Mouse (Mus musculus): ENCODE data around the gene Arhgef25. TPM values are rescaled to one million over a fixed set of nuclear protein-coding genes. Genes with fewer than 3 reads are reported as not detected.

Arhgef25 gene
- polyA plus RNA-seq, 1 experiment: 187 TPM

- H3K4me1 ChIP-seq (ENCODE audit: control insufficient read depth, insufficient read depth, low read length): peaks cover 5% of the 10 kb centered on the region
- no peak overlapping the region for H3K27ac ChIP-seq (ENCODE audit: insufficient read depth, low read length)
- no peak for TF ChIP-seq POLR2A (IDR thresholded peaks at IDR 0.05; ENCODE audit: low read depth, low read length)
- no peak for TF ChIP-seq CTCF (IDR thresholded peaks at IDR 0.05; ENCODE audit: borderline replicate concordance, insufficient read depth, low read length)
- H3K4me3 ChIP-seq (ENCODE audit: insufficient read depth, low read length): no peak overlapping the region
These were observed 42.7 kb downstream of the Arhgef25 start for GRCm38 (mm10) chr10:127147135-127147534.

GRCm38 (mm10) chr10:127145303-127145702 lies 44.6 kb downstream of the Arhgef25 start:
- no peak for TF ChIP-seq CTCF (IDR thresholded peaks at IDR 0.05; ENCODE audit: borderline replicate concordance, insufficient read depth, low read length)
- no peak for TF ChIP-seq POLR2A (IDR thresholded peaks at IDR 0.05; ENCODE audit: low read depth, low read length)
- Histone ChIP-seq H3K27ac (ENCODE audit: insufficient read depth, low read length) (no peak overlapping the region), H3K4me1 (ENCODE audit: control insufficient read depth, insufficient read depth, low read length) (peaks cover 3% of the 10 kb centered on the region), H3K4me3 (ENCODE audit: insufficient read depth, low read length) (no peak overlapping the region)

- Histone ChIP-seq H3K4me1 (ENCODE audit: control insufficient read depth, insufficient read depth, low read length) (no peaks in the 10 kb centered on the region), H3K27ac (ENCODE audit: insufficient read depth, low read length) (no peak overlapping the region), H3K4me3 (ENCODE audit: insufficient read depth, low read length) (no peak overlapping the region)
- TF ChIP-seq POLR2A (IDR thresholded peaks at IDR 0.05; ENCODE audit: low read depth, low read length) (no peak), CTCF (IDR thresholded peaks at IDR 0.05; ENCODE audit: borderline replicate concordance, insufficient read depth, low read length) (no peak)
These were observed 45.3 kb downstream of the Arhgef25 start for GRCm38 (mm10) chr10:127144536-127144935.

GRCm38 (mm10) chr10:127143228-127143627 lies 46.7 kb downstream of the Arhgef25 start:
- Histone ChIP-seq H3K4me1 (ENCODE audit: control insufficient read depth, insufficient read depth, low read length) (no peaks in the 10 kb centered on the region), H3K4me3 (ENCODE audit: insufficient read depth, low read length) (no peak overlapping the region), H3K27ac (ENCODE audit: insufficient read depth, low read length) (no peak overlapping the region)
- no peak for TF ChIP-seq POLR2A (IDR thresholded peaks at IDR 0.05; ENCODE audit: low read depth, low read length)
- no peak for TF ChIP-seq CTCF (IDR thresholded peaks at IDR 0.05; ENCODE audit: borderline replicate concordance, insufficient read depth, low read length)

- no peak overlapping the region for H3K4me3 ChIP-seq (ENCODE audit: insufficient read depth, low read length)
- H3K27ac ChIP-seq (ENCODE audit: insufficient read depth, low read length): no peak overlapping the region
- TF ChIP-seq POLR2A (IDR thresholded peaks at IDR 0.05; ENCODE audit: low read depth, low read length) (no peak), CTCF (IDR thresholded peaks at IDR 0.05; ENCODE audit: borderline replicate concordance, insufficient read depth, low read length) (no peak)
- H3K4me1 ChIP-seq (ENCODE audit: control insufficient read depth, insufficient read depth, low read length): no peaks in the 10 kb centered on the region
These were observed 48.4 kb downstream of the Arhgef25 start for GRCm38 (mm10) chr10:127141500-127141899.

- no peaks in the 10 kb centered on the region for H3K4me1 ChIP-seq (ENCODE audit: control insufficient read depth, insufficient read depth, low read length)
- no peak for TF ChIP-seq POLR2A (IDR thresholded peaks at IDR 0.05; ENCODE audit: low read depth, low read length)
- TF ChIP-seq CTCF (IDR thresholded peaks at IDR 0.05; ENCODE audit: borderline replicate concordance, insufficient read depth, low read length): no peak
- H3K27ac ChIP-seq (ENCODE audit: insufficient read depth, low read length): no peak overlapping the region
These were observed 48.9 kb downstream of the Arhgef25 start for GRCm38 (mm10) chr10:127140971-127141370.

GRCm38 (mm10) chr10:127138328-127139141 lies 51.3 kb downstream of the Arhgef25 start:
- TF ChIP-seq CTCF (IDR thresholded peaks at IDR 0.05; ENCODE audit: borderline replicate concordance, insufficient read depth, low read length): no peak
- TF ChIP-seq POLR2A (IDR thresholded peaks at IDR 0.05; ENCODE audit: low read depth, low read length): no peak

More at GRCm38 (mm10) chr10:127140971-127141370, 48.9 kb downstream of the Arhgef25 start:
- H3K4me3 ChIP-seq (ENCODE audit: insufficient read depth, low read length): no peak overlapping the region

GRCm38 (mm10) chr10:127137896-127138295 lies 52.0 kb downstream of the Arhgef25 start:
- H3K4me3 ChIP-seq (ENCODE audit: insufficient read depth, low read length): no peak overlapping the region
- H3K4me1 ChIP-seq (ENCODE audit: control insufficient read depth, insufficient read depth, low read length): no peaks in the 10 kb centered on the region
- TF ChIP-seq CTCF (IDR thresholded peaks at IDR 0.05; ENCODE audit: borderline replicate concordance, insufficient read depth, low read length): no peak
- no peak for TF ChIP-seq POLR2A (IDR thresholded peaks at IDR 0.05; ENCODE audit: low read depth, low read length)
- no peak overlapping the region for H3K27ac ChIP-seq (ENCODE audit: insufficient read depth, low read length)

More at GRCm38 (mm10) chr10:127138328-127139141, 51.3 kb downstream of the Arhgef25 start:
- no peaks in the 10 kb centered on the region for H3K4me1 ChIP-seq (ENCODE audit: control insufficient read depth, insufficient read depth, low read length)
- no peak overlapping the region for H3K4me3 ChIP-seq (ENCODE audit: insufficient read depth, low read length)
- no peak overlapping the region for H3K27ac ChIP-seq (ENCODE audit: insufficient read depth, low read length)

- Histone ChIP-seq H3K4me3 (ENCODE audit: insufficient read depth, low read length) (no peak overlapping the region), H3K4me1 (ENCODE audit: control insufficient read depth, insufficient read depth, low read length) (no peaks in the 10 kb centered on the region), H3K27ac (ENCODE audit: insufficient read depth, low read length) (no peak overlapping the region)
- no peak for TF ChIP-seq CTCF (IDR thresholded peaks at IDR 0.05; ENCODE audit: borderline replicate concordance, insufficient read depth, low read length)
- no peak for TF ChIP-seq POLR2A (IDR thresholded peaks at IDR 0.05; ENCODE audit: low read depth, low read length)
These were observed 53.4 kb downstream of the Arhgef25 start for GRCm38 (mm10) chr10:127136510-127136909.

GRCm38 (mm10) chr10:127135118-127135836 lies 54.6 kb downstream of the Arhgef25 start:
- Histone ChIP-seq H3K27ac (ENCODE audit: insufficient read depth, low read length) (no peak overlapping the region), H3K4me1 (ENCODE audit: control insufficient read depth, insufficient read depth, low read length) (no peaks in the 10 kb centered on the region), H3K4me3 (ENCODE audit: insufficient read depth, low read length) (no peak overlapping the region)
- TF ChIP-seq POLR2A (IDR thresholded peaks at IDR 0.05; ENCODE audit: low read depth, low read length) (no peak), CTCF (IDR thresholded peaks at IDR 0.05; ENCODE audit: borderline replicate concordance, insufficient read depth, low read length) (no peak)

Data from embryonic fibroblast, embryonic 13.5 days (primary cell).